Mouse (Mus musculus) lung, postnatal 14 days (tissue): Measurements from ENCODE around the gene Rpl21.

Experiments used
- DNase-seq: peaks from one replicate; pipeline ENCODE4 v3.0.0; 2021

Gene Rpl21

DNA sequence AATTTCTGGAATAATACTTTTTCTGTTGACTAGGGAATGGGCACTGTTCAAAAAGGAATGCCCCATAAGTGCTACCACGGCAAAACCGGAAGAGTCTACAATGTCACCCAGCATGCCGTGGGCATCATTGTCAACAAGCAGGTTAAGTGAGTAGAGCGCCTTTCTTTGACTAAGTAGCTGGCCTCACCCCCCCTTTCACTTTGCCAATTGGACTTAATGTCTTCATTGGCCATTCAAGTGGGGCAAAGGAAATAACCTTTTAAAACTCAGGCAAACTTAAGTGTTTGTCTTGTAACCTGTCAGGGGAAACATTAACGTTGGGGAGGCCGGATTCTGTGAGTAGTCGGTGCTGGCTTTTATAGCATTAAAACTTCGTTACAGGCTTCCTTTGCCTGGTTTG lies 2.3 kb downstream of the Rpl21 start:
- no peak for DNase-seq

GRCm38 (mm10) chr5:146837967-146838720 lies 5.5 kb downstream of the Rpl21 start:
- no peak for DNase-seq

DNA sequence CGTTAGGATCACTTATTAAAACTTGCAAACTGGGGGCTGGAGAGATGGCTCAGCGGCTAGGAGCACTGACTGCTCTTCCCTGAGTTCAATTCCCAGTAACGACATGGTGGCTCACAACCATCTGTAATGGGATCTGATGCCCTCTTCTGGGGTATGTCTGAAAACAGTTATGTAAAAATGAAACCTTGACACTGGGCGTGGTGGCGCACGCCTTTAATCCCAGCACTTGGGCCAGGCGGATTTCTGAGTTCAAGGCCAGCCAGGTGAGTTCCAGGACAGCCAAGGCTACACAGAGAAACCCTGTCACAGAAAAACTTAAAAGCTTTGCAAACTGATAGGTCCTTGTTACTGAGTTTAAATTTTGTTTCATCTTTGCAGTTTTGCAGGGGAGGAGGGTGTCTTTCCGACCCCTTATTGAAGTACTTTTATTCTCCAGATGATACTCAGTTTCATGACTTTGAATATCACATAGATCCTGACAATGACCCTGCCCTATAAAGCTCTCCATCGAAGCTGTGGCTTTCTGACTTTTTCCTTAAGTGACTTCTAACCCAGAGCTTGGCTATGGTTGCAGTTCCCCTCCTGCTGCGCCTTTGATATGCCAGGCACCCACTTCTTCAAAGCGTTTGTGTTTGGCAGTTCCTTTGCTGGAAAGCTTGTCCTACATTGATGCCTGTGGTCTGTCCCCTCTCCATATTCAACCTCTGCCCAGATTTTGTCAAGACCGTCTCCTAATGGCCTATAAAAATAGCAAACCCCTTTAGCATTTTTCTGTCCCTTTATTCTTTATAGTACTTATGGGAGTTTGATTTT lies 6.4 kb downstream of the Rpl21 start:
- DNase-seq = no peak

- no peak for DNase-seq
These were observed 7.1 kb downstream of the Rpl21 start for GRCm38 (mm10) chr5:146839760-146840159.

DNA sequence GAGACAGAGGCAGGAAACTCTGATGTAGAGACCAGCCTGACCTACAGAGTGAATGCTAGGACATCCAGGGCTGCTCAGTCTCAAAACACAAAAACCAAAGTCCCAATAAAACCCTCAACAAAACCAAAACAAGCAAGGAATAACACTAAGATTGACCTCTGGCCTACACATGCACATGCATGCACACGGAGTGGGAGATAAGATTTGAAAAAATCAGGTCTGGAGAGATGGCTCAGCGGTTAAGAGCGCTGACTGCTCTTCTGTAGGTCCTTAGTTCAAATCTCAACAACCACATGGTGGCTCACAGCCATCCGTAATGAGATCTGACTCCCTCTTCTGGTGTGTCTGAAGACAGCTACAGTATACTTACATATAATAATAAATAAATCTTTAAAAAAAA lies 7.7 kb downstream of the Rpl21 start:
- DNase-seq = no peak

- DNase-seq = no peak
These were observed 8.6 kb downstream of the Rpl21 start for GRCm38 (mm10) chr5:146841301-146841700.

- no peak for DNase-seq
These were observed 9.3 kb downstream of the Rpl21 start for GRCm38 (mm10) chr5:146841996-146842395.

GRCm38 (mm10) chr5:146844301-146844941 lies 11.7 kb downstream of the Rpl21 start:
- DNase-seq = no peak

GRCm38 (mm10) chr5:146844945-146845365 lies 12.3 kb downstream of the Rpl21 start, which contains the start of gene Rasl11a:
Gene Rasl11a (plus strand): TSS chr5:146845071.
- DNase-seq = peak; percentile 92

- no peak for DNase-seq
These were observed 13.8 kb downstream of the Rpl21 start for GRCm38 (mm10) chr5:146846489-146846888.

DNA sequence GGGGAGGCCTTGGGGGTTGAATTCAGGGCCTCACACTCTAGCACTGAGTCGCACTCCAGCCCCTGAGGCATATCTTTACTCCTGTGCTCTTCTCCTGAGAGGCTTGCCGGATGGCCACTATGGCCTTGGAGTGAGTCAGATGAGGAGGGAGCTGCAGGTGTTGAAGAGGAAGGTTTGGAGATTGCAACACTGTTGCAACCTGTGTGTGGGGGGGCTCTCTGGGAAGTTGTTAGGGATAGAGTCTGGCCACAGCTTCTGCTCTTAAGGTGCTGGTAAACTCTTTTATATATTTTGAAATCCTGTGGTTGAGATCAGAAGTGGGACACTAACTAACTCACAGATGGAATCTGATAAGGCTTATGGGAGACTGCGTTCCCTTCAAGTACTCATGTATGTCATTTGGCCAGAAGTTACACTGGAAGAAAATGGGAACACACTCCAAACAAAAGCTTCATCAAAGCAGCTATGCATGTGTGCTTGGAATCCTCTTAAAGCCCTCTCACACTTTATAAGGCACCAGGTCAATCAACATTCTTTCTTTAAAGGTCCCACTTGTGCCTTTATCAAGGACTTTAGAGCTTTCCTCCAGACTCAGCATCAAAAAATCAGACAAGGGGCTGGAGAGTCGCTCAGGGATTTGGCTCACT lies 16.4 kb downstream of the Rpl21 start:
- no peak for DNase-seq

GRCm38 (mm10) chr5:146856106-146856505 lies 23.4 kb downstream of the Rpl21 start:
- no peak for DNase-seq

GRCm38 (mm10) chr5:146857620-146858019 lies 24.9 kb downstream of the Rpl21 start:
- DNase-seq = no peak

- no peak for DNase-seq
These were observed 26.1 kb downstream of the Rpl21 start for GRCm38 (mm10) chr5:146858772-146859171.

DNA sequence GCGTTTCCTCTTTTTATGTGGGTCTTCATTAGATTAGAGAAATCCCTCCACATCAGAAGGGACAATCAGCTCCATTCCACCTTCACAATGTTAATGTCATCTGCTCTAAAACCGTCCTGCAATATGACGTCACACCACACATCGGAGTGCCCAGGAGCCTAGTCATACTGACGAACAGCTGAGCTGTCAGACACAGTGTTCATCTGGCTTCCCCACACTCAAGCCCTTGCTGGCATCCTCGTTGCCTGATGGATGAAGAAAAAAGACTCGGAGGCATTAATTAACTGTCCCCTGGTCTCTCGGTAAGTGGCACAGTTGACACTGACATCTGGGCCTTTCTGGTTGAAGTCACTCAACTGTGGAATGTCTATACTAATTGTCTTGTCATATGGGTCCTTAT lies 26.6 kb downstream of the Rpl21 start:
- DNase-seq = no peak

DNA sequence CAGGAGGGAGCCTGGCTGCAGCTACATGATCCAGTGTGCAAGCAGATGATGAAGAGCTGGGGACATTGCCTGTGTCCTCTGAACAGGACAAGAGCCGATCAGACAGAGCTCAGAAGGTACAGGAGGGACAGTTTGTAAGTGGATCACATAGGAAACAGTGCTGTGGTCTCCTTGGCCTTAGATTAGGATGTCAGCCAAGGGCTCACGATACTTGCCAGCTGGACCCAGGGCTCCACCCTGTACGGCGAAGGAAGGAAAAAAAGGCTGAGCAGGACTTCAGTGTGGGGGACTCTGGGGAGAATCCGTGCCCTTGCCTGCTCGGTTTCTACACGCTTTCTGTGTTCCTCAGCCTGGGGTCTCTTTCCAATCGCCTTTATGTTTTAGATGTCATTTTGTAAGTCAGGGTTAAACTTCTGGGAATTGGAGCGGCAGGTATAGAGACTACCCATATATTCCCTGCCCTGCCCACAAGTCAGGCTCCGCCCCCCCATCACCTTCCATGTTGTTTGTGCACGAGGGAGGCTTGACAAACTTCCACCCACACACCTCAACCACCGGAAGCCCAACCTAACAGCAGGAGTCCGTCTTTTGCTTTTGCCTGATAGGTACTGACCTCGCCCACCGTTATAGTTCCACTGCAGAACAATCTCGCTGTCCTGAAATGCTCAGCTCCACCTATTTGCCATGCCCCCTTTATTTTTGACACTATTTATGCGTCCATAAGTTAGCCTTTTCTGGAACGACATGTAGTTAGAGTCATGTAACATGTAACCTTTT lies 27.7 kb downstream of the Rpl21 start:
- DNase-seq = peak; percentile 22

GRCm38 (mm10) chr5:146861588-146861987 lies 28.9 kb downstream of the Rpl21 start:
- peak; percentile 34 for DNase-seq

DNA sequence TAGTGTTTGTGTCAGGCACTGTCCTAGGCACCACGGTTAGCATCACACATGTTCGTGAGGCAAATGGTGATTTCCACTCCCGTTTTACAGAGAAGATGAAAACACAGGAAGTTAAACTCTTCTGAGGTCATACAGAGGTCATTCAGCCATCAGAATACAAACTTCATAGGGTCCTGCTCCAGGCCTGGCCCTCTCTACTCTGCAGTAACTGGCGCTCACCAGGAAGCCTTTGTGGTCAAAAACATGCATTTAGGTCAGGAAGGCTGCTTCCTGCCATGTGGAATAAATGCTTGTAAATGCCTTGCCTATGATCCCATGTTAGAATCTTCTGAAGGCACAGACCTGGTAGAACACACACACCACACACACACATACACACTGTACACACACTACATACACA lies 32.8 kb downstream of the Rpl21 start:
- no peak for DNase-seq

DNA sequence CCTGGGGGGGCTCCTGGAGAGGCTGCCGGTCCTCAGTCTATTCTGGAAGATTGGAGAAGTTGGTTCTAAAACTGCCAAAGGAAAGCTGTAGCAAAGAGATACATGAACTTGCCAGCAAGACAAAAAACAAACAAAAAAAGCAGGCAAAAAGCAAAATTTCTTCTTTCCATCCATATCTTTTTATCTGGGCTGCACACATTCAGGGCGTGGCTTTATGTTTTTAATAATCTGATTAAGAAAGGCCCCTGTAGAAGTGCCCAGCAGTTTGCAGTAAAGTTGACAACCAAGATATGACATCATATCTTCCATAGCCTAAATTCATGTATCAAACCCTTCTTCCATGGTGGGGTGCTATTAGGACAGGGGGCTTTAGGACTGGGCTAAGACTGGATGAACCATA lies 33.6 kb downstream of the Rpl21 start:
- no peak for DNase-seq

- DNase-seq = peak; percentile 60
These were observed 34.7 kb downstream of the Rpl21 start for GRCm38 (mm10) chr5:146867246-146867945.

DNA sequence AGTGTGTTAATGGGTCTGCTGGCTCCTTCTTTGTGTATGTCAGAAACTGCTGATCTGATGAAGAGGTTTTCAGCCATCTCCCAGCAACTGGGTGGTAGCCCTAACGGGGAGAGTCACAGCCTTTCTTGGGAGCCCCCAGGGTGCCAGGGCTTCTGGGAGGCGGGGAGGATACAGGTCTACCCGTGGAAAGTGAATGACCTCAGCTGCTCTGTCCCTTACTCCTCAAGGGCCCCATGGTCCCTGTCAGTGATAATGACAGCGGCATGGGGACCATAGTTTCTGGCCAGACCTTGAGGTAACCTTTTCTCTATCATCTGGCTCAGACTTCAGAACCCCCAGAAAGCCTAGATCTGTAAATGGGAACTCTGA lies 35.2 kb downstream of the Rpl21 start:
- no peak for DNase-seq
